Mouse (Mus musculus): Measurements from ENCODE around the gene Msantd3. TPM values are rescaled to one million over a fixed set of nuclear protein-coding genes. Genes with fewer than 3 reads are reported as not detected.

Gene Msantd3
- total RNA-seq (2021) = 10 to 100 TPM; 13.9 to 20.1 TPM
- long read RNA-seq, experiment 1, transcript Msantd3-203 (3 exons, 1,597 nt) = major isoform, 29 of 33 reads
- long read RNA-seq, experiment 1, partial matches to known transcripts = 0 of 33 reads
- long read RNA-seq, experiment 1, other reads (novel, unspliced or antisense) = 4 of 33 reads
- long read RNA-seq, experiment 2, transcript Msantd3-203 (3 exons, 1,597 nt) = major isoform, 20 of 25 reads
- long read RNA-seq, experiment 2, partial matches to known transcripts = 0 of 25 reads
- long read RNA-seq, experiment 2, other reads (novel, unspliced or antisense) = 5 of 25 reads

DNA sequence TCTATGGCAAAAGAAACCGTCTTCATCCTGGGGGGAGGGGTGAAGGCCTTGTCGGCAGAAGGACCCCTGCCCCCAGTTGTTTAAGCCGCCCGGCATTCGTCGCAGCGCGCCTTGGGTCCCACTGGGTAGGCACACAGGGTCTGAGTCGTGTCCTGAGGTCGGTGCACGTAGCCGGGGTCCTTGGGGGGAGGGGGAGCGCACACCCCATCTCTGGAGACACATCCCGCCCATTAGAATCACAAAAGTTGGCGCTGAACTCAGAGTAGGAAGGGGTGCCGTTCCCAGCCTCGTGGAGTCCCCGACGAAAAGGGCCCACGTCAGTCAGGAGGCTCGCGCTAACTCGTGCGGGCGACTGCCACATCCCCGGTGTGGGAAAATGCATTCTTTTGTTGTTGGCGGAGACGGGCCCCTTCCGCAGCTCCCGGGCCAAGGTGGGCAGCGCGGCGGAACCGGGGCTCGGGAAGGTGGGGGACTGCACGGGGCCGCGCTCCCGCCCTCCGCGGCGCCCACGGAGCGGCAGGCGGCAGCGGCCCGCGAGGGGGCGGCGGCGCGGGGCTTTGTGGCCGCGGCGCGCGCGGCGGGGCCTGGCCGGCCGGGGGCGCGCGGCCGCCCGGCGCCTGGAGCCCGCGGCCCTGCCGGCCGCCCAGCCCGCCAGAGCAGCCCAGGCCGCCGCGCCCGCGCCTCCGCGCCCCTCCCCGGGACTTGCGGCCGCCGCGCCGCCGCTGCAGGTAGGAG is at the start of gene Msantd3:
Gene Msantd3 (plus strand): TSS at position 95 of the 735 bp plus-strand sequence.
- intact Hi-C loops (cut with DNase I) = loop anchor here (5.0 to 10.0 kb wide), 2 partner anchors 142 to 495 kb away; partner anchors contain the start of gene Nr4a3
- H3K4me3 ChIP-seq = peak within 1 kb of the TSS; percentile 92
- DNase-seq = peak; percentile 26
- H3K27ac ChIP-seq = peak within 1 kb of the TSS; percentile 86
- no peak for TF ChIP-seq CTCF (IDR thresholded peaks at IDR 0.05)

DNA sequence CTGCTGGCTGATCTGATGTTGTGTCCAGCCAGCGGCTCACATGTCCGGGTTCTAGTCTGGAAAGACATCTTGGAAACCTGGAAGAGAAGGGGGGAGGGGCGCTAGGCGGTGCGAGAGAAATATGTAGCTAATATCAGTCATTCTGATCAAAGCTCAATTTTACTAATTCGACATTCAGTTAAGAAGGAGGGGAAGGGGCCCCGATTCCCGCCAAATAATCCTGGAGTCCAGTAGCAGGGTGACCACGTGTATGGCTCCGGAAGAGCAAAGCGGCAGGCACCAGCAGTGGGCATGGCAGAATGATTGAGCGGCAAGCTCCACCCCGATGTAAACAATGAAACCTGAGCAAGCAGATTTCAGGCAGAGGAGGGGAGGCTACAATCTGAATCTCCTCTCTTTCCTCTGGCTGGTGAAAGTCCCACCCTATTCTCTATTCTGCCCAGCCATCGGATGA is 48.4 kb upstream of the Msantd3 start:
- DNase-seq = no peak
- intact Hi-C loops (cut with DNase I) = no loop called here
- no peak overlapping the region for H3K27ac ChIP-seq
- no peak overlapping the region for H3K4me3 ChIP-seq
- TF ChIP-seq CTCF (IDR thresholded peaks at IDR 0.05) = no peak

DNA sequence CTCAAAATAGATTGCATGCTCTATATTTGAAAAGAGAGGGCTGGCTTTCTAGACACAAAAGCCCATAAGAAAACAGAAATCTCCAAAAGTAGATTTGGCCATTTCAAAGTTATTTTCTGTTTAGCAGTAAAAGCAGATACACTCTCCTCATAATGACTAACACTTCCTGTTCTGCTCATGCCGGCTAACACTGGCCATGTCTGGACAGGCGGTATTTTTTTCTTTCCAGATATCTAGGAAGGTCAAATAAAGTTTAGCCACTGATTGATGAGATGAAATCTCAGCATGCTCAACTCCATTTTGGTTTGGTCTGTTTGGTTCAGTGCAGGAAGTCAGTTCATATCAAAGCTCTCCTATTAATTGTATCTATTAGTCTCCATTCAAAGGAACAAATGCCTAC is 47.2 kb upstream of the Msantd3 start:
- intact Hi-C loops (cut with DNase I) = no loop called here
- no peak overlapping the region for H3K4me3 ChIP-seq
- no peak overlapping the region for H3K27ac ChIP-seq
- no peak for DNase-seq
- no peak for TF ChIP-seq CTCF (IDR thresholded peaks at IDR 0.05)

- intact Hi-C loops (cut with DNase I) = no loop called here
- Histone ChIP-seq H3K27ac (no peak overlapping the region), H3K4me3 (no peak overlapping the region)
- DNase-seq = no peak
- no peak for TF ChIP-seq CTCF (IDR thresholded peaks at IDR 0.05)
Observed at GRCm38 (mm10) chr4:48510861-48511260, 28.9 kb upstream of the Msantd3 start.

GRCm38 (mm10) chr4:48529559-48529958 is 10.2 kb upstream of the Msantd3 start:
- H3K27ac ChIP-seq = no peak overlapping the region
- H3K4me3 ChIP-seq = no peak overlapping the region
- no peak for DNase-seq
- intact Hi-C loops (cut with DNase I) = no loop called here
- no peak for TF ChIP-seq CTCF (IDR thresholded peaks at IDR 0.05)

GRCm38 (mm10) chr4:48531804-48532601 is 7.7 kb upstream of the Msantd3 start:
- Histone ChIP-seq H3K27ac (no peak overlapping the region), H3K4me3 (no peak overlapping the region)
- no peak for TF ChIP-seq CTCF (IDR thresholded peaks at IDR 0.05)
- DNase-seq = no peak
- intact Hi-C loops (cut with DNase I) = no loop called here

- no peak overlapping the region for H3K27ac ChIP-seq
- H3K4me3 ChIP-seq = no peak overlapping the region
- no peak for TF ChIP-seq CTCF (IDR thresholded peaks at IDR 0.05)
- intact Hi-C loops (cut with DNase I) = no loop called here
- DNase-seq = no peak
Observed at GRCm38 (mm10) chr4:48536275-48536674, 3.5 kb upstream of the Msantd3 start.

DNA sequence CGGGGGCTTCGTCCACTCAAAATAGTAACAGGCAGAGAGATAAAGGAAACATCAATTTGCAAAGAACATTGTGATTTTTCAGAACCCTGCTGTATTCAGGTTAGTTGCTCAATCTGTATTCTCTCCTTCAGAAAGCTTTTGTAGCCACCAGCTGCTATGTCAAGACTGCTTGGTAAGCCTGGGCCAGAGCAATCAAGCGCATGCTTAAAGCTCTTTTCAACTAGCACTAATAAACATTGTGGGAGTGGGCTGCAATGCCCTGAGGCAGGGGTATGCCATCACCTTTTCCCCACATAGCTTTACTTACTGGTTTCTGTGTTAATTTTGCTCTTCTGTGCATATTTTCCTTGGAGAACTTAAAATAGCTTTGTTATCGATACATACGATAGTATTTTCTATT is 2.7 kb upstream of the Msantd3 start:
- TF ChIP-seq CTCF (IDR thresholded peaks at IDR 0.05) = no peak
- no peak overlapping the region for H3K4me3 ChIP-seq
- no peak overlapping the region for H3K27ac ChIP-seq
- intact Hi-C loops (cut with DNase I) = no loop called here
- no peak for DNase-seq

DNA sequence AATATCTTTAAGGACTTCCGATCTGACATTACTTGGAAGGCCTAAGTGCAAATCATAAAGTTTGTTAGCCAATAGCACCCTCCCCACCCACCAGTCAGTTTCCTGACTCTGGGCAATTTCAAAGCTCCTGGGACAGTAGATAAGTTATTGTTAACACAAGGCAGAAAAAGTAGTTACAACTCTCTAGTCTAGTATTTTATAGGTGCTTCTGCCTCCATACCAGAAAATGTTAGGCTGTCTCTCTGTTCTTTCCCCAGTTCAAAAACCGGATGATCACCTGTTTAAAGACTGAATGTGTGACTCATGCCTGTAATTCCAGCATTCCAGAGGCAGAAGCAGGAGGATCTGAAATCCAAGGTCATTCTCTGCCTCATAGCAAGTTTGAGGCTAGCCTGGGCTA is 1.2 kb upstream of the Msantd3 start:
- no peak overlapping the region for H3K4me3 ChIP-seq
- no peak for DNase-seq
- TF ChIP-seq CTCF (IDR thresholded peaks at IDR 0.05) = no peak
- no peak overlapping the region for H3K27ac ChIP-seq
- intact Hi-C loops (cut with DNase I) = no loop called here

GRCm38 (mm10) chr4:48540576-48541111 is 909 bp downstream of the Msantd3 start:
- peak; percentile 69 for DNase-seq
- no peak for TF ChIP-seq CTCF (IDR thresholded peaks at IDR 0.05)
- H3K4me3 ChIP-seq = peak overlapping the region; percentile 92
- intact Hi-C loops (cut with DNase I) = loop anchor here (5.0 to 10.0 kb wide), 2 partner anchors 142 to 496 kb away; partner anchors contain the start of gene Nr4a3
- peak overlapping the region; percentile 86 for H3K27ac ChIP-seq

- TF ChIP-seq CTCF (IDR thresholded peaks at IDR 0.05) = no peak
- H3K27ac ChIP-seq = peak overlapping the region; percentile 86; the same call in 1 of the 2 replicates
- DNase-seq = no peak
- peak overlapping the region; percentile 92 for H3K4me3 ChIP-seq
- intact Hi-C loops (cut with DNase I) = loop anchor here (5.0 to 10.0 kb wide), 2 partner anchors 141 to 497 kb away; partner anchors contain the start of gene Nr4a3
Observed at GRCm38 (mm10) chr4:48541526-48542250, 2.0 kb downstream of the Msantd3 start.

DNA sequence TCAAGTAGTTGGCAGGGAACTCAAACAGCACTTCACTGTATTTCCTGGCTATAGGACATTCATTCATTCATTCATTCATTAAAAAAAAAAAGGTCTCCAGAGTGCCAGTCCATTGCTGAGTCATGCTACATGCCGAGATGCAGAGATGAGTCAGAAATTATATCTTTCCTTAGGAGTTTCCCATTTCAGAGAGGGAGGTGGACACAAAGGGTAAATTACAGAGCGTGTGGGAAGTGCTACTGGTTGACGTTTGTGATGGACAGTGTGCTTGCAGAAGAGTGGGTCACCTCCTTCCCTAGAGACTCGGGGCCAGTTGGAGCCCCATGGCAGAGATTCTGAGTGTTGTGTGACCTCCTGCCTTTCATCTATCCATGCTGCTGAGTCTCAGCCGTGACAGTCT is 2.6 kb downstream of the Msantd3 start:
- H3K4me3 ChIP-seq = no peak overlapping the region
- intact Hi-C loops (cut with DNase I) = loop anchor here (5.0 to 10.0 kb wide), 2 partner anchors 140 to 498 kb away; partner anchors contain the start of gene Nr4a3
- no peak for TF ChIP-seq CTCF (IDR thresholded peaks at IDR 0.05)
- DNase-seq = peak; percentile 44
- H3K27ac ChIP-seq = no peak overlapping the region
